ENCODE assay signal across 12 mouse cellular contexts in genomic region chr10:87126186-87126824, GRCm38 (mm10).
DNase-seq lines count a peak whose midpoint lies in the region; TF ChIP-seq lines count a peak whose summit lies in the region.
"Had no signal": no experiment of that assay in that cellular context is flagged by ENCODE, and none has a peak within 500 bp of the region (broad histone marks: within the 10 kb centered on the region; RNA-seq: fewer than 3 reads in every experiment).

No protein-coding gene starts in this region.

- TF ChIP-seq POLR2A in cerebellum, adult 2 months (IDR thresholded peaks at IDR 0.05; ENCODE audit: borderline replicate concordance, insufficient read depth, low read length): no peak
- TF ChIP-seq POLR2A in cortical plate, adult 2 months (IDR thresholded peaks at IDR 0.05; ENCODE audit: extremely low read depth, insufficient read depth, low read length): no peak

- intact Hi-C loops in left cerebral cortex, adult 2 months (cut with DNase I): no loop called here

- WGBS in cerebellum, adult 2 months: 87% methylated on average over 12 of the region's 12 CpGs

- no peak overlapping the region for H3K27ac ChIP-seq in cerebellum, adult 2 months (ENCODE audit: insufficient read depth, low read length)
- H3K27ac ChIP-seq in left cerebral cortex, adult 2 months: no peak overlapping the region
- no peak overlapping the region for H3K27ac ChIP-seq in cortical plate, adult 2 months (ENCODE audit: insufficient read depth, low read length)
- H3K27ac ChIP-seq: limb, embryonic 13.5 days had no signal

- H3K27me3 ChIP-seq in cerebellum, adult 2 months (ENCODE audit: control insufficient read depth, insufficient read depth, low read length): no peaks in the 10 kb centered on the region
- H3K27me3 ChIP-seq: limb, embryonic 13.5 days had no signal

- no peak overlapping the region for H3K4me3 ChIP-seq in cerebellum, adult 2 months (replicated peaks; ENCODE audit: insufficient read depth, low read depth, low read length)
- H3K4me3 ChIP-seq in left cerebral cortex, adult 2 months: no peak overlapping the region
- H3K4me3 ChIP-seq in cortical plate, adult 2 months (ENCODE audit: insufficient read depth, low read length): no peak overlapping the region
- H3K4me3 ChIP-seq: limb, embryonic 13.5 days had no signal

- no peaks in the 10 kb centered on the region for H3K4me1 ChIP-seq in cerebellum, adult 2 months (ENCODE audit: control insufficient read depth, insufficient read depth, low read length)
- H3K4me1 ChIP-seq in cortical plate, adult 2 months (ENCODE audit: control insufficient read depth, insufficient read depth, low read length): peaks cover 2% of the 10 kb centered on the region
- H3K4me1 ChIP-seq: limb, embryonic 13.5 days had no signal

- TF ChIP-seq CTCF in cerebellum, adult 2 months (IDR thresholded peaks at IDR 0.05; ENCODE audit: borderline replicate concordance, insufficient read depth, low read depth, low read length): peak; percentile 8; the same call in 1 of the 2 replicates
- TF ChIP-seq CTCF in left cerebral cortex, adult 2 months (IDR thresholded peaks at IDR 0.05): peak; percentile 51
- TF ChIP-seq CTCF in cortical plate, adult 2 months (IDR thresholded peaks at IDR 0.05; ENCODE audit: extremely low read depth, insufficient read depth, low read length): peak; percentile 30; the same call in 1 of the 2 replicates

- DNase-seq in cerebellum, adult 2 months: no peak
- no peak for DNase-seq in cerebellum, adult 11-12 months
- no peak for DNase-seq in left cerebral cortex, adult 2 months (ENCODE audit: extremely low spot score in 1 of 2, low spot score in 2 of 2)
- no peak for DNase-seq in left cerebral cortex, adult 18-20 months (ENCODE audit: low spot score in 2 of 2)
- DNase-seq in B cell, adult 2 months: peak; percentile 75
- DNase-seq in urinary bladder, postnatal 10 days (ENCODE audit: low spot score): no peak
- DNase-seq in gastrocnemius, postnatal 10 days: no peak
- DNase-seq: adrenal gland, adult 8-10 months; gastrocnemius, postnatal 25 days; heart, postnatal 36 days had no signal

Comparison
In these comparisons a context has a peak if more than half of its experiments do, and no peak if none do; other contexts are left out.
1. DNase-seq: peak in B cell, adult 2 months (2 of 2); none in cerebellum, adult 2 months (0 of 2), cerebellum, adult 11-12 months (single experiment), left cerebral cortex, adult 2 months (0 of 2), left cerebral cortex, adult 18-20 months (0 of 2), urinary bladder, postnatal 10 days (single experiment) and gastrocnemius, postnatal 10 days (single experiment).
2. Peak in every context shown above with its lines, with median percentiles within 50 percentile points of each other: CTCF ChIP-seq.